Mouse (Mus musculus): Measurements from ENCODE around the gene H60b. TPM values are rescaled to one million over a fixed set of nuclear protein-coding genes. Genes with fewer than 3 reads are reported as not detected.
A peak's percentile ranks its signal among the peaks of the same experiment; 100 is the strongest.
"Not testable (repeated sequence)": the region's sequence is repeated elsewhere in the genome, so short reads cannot be mapped to it uniquely, and the experiment has no call there.

H60b gene
- total RNA-seq (2014; fragmentation: Nextera tagmentation) = 5.9 and 6.8 TPM in 2 replicates
- total RNA-seq (2017) = 1.3 and 1.5 TPM in 2 replicates
- not detected in 2 replicates for polyA plus RNA-seq (2012)

DNA sequence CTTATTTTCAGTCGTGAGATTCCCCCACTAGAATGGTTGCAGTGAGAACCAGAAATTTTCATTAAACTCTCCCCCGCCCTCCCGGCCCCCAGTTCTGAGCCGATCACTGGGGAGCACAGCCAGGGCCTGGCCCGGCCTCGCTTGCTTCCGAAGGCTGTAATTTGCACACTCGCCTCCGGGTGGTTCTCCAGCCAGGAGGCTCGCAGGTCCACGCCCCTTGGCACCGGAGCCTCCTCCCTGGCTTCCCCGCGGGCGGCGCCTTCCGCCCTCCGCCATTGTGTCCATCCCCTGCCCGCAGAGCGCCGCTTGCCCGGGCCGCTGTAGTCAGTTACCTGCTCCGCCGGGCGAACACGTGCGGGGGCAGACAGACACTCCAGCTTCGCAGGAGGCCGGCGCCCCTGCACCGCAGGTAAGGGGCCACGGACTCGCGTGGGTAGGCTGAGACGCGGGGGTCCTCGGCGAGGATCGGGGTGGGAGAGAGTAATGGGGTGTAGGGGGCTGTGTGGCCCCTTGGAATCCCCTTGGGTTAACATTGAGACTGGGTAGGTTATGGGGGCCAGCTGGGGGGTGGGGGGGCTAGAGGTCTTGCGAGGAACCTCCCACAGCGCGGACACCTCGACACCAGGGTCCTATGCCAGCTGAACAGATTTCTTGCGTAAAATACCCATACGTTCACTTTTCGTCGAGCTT lies at the start of gene H60b, which contains the start of gene Raet1e:
Gene H60b (plus strand): TSS at position 277 of the 690 bp plus-strand sequence.
Gene Raet1e (plus strand): TSS at position 260 of the 690 bp plus-strand sequence.
- DNase-seq (ENCODE audit: low spot score); H3K4me3 ChIP-seq (ENCODE audit: low read depth, low read length); H3K4me1 ChIP-seq (ENCODE audit: insufficient read depth, low read depth, low read length); ATAC-seq (ENCODE audit: extremely low read depth, insufficient number of reproducible peaks, low FRiP score, poor library complexity, severe bottlenecking); H3K36me3 ChIP-seq (replicated peaks); H3K27me3 ChIP-seq (ENCODE audit: insufficient read depth, low read length); H3K9me3 ChIP-seq (replicated peaks): not testable (repeated sequence)

DNA sequence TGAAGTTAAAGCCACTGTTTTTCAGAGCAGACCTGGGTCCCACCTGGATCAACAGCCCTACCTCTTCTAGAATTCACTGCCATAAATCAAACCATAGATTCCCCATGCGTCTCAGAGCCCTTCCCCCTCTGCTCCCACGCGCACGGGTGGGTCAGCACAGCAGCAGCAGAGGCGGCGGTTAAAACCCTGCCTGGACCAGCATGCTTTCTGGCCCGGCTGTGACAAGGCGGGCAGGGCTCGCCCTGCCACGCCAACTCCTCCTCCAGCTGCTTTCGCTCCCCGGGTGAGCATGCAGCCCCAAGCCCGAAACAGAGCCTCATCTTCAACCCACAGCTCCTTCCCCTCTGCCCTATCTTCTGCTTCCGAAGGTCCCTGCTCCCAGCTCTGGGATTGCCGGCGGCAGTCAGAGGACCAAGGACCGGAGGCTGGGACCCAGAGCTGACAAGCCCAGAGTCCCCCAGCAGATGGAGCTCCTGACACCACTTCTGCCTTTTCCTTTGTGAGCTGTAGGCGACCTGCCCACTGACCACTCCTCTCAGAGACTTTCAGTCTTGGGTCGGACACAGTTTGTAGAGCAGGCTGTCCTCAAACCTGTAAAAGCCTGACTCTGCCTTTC lies 17.6 kb upstream of the H60b start:
- H3K9me3 ChIP-seq (replicated peaks) = no peaks in the 10 kb centered on the region
- TF ChIP-seq TAL1 (conservative IDR thresholded peaks at IDR 0.05; ENCODE audit: low read depth, low read length) (no peak), POLR2AphosphoS5 (IDR thresholded peaks at IDR 0.05; ENCODE audit: insufficient replicate concordance, low read depth, low read length) (no peak), GATA1 (IDR thresholded peaks at IDR 0.05; ENCODE audit: borderline replicate concordance, low read length) (no peak), GATA2 (IDR thresholded peaks at IDR 0.05; ENCODE audit: borderline replicate concordance, low read depth, low read length) (no peak), CTCF (IDR thresholded peaks at IDR 0.05; ENCODE audit: low read depth, low read length) (no peak)
- H3K4me1 ChIP-seq (ENCODE audit: insufficient read depth, low read depth, low read length) = no peaks in the 10 kb centered on the region
- H3K36me3 ChIP-seq (replicated peaks) = no peaks in the 10 kb centered on the region
- no peak overlapping the region; the same call in 1 of the 2 replicates for H3K4me3 ChIP-seq (ENCODE audit: low read depth, low read length)
- no peak for DNase-seq (ENCODE audit: low spot score)
- no peaks in the 10 kb centered on the region for H3K27me3 ChIP-seq (ENCODE audit: insufficient read depth, low read length)
- ATAC-seq (ENCODE audit: extremely low read depth, insufficient number of reproducible peaks, low FRiP score, poor library complexity, severe bottlenecking) = no peak

GRCm38 (mm10) chr10:22142194-22142593 lies 16.2 kb upstream of the H60b start:
- not testable (repeated sequence) for H3K27me3 ChIP-seq (ENCODE audit: insufficient read depth, low read length); H3K9me3 ChIP-seq (replicated peaks); H3K36me3 ChIP-seq (replicated peaks); H3K4me1 ChIP-seq (ENCODE audit: insufficient read depth, low read depth, low read length); H3K4me3 ChIP-seq (ENCODE audit: low read depth, low read length); ATAC-seq (ENCODE audit: extremely low read depth, insufficient number of reproducible peaks, low FRiP score, poor library complexity, severe bottlenecking)
- DNase-seq (ENCODE audit: low spot score) = peak; percentile 21

- no peaks in the 10 kb centered on the region for H3K36me3 ChIP-seq (replicated peaks)
- H3K4me1 ChIP-seq (ENCODE audit: insufficient read depth, low read depth, low read length) = no peaks in the 10 kb centered on the region
- no peaks in the 10 kb centered on the region for H3K27me3 ChIP-seq (ENCODE audit: insufficient read depth, low read length)
- TF ChIP-seq GATA1 (IDR thresholded peaks at IDR 0.05; ENCODE audit: borderline replicate concordance, low read length) = no peak
- TF ChIP-seq CTCF (IDR thresholded peaks at IDR 0.05; ENCODE audit: low read depth, low read length) = no peak
- no peak for TF ChIP-seq POLR2AphosphoS5 (IDR thresholded peaks at IDR 0.05; ENCODE audit: insufficient replicate concordance, low read depth, low read length)
- no peak for TF ChIP-seq GATA2 (IDR thresholded peaks at IDR 0.05; ENCODE audit: borderline replicate concordance, low read depth, low read length)
- TF ChIP-seq TAL1 (conservative IDR thresholded peaks at IDR 0.05; ENCODE audit: low read depth, low read length) = no peak
- ATAC-seq (ENCODE audit: extremely low read depth, insufficient number of reproducible peaks, low FRiP score, poor library complexity, severe bottlenecking) (no peak), DNase-seq (ENCODE audit: low spot score) (no peak)
- H3K9me3 ChIP-seq (replicated peaks) = no peaks in the 10 kb centered on the region
- no peak overlapping the region for H3K4me3 ChIP-seq (ENCODE audit: low read depth, low read length)
Measured at GRCm38 (mm10) chr10:22142926-22143325, 15.5 kb upstream of the H60b start.

DNA sequence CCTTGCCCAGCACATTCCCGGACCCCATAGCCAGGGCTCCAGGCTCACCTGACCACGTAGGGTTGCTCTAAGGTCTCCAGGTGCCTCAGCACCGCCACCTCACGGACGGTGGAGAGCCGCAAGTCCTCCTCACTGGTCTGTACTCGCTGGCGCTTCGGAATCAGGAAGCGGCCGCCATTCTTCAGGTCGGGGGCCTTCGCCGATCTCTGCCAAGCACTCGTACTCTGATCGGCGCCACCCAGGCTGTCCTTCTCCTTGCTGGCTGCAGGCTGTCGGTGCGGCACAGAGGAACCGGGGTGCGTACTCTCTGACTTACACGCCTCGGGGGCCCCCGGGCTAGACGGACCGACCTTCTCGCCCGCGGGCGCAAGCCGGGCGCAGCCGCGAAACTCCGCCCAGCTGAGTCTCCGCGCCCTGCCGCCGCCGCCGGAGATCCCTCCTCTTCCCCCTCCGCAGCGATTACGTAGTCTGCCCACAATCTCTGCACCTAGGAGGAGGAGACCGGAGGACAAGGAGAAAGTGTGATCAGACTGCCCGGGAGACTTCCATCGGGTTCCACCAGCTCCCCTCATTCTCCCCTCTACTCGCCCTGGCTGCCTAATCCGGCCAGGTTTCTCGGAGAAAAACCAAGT lies 9.8 kb upstream of the H60b start:
- Histone ChIP-seq H3K4me1 (ENCODE audit: insufficient read depth, low read depth, low read length) (no peaks in the 10 kb centered on the region), H3K36me3 (replicated peaks) (no peaks in the 10 kb centered on the region), H3K9me3 (replicated peaks) (peaks cover 4% of the 10 kb centered on the region; the same call in 1 of the 2 replicates), H3K27me3 (ENCODE audit: insufficient read depth, low read length) (no peaks in the 10 kb centered on the region), H3K4me3 (ENCODE audit: low read depth, low read length) (peak overlapping the region; percentile 67; the same call in 1 of the 2 replicates)
- ATAC-seq (ENCODE audit: extremely low read depth, insufficient number of reproducible peaks, low FRiP score, poor library complexity, severe bottlenecking) (no peak), DNase-seq (ENCODE audit: low spot score) (no peak)
- no peak for TF ChIP-seq CTCF (IDR thresholded peaks at IDR 0.05; ENCODE audit: low read depth, low read length)
- no peak for TF ChIP-seq TAL1 (conservative IDR thresholded peaks at IDR 0.05; ENCODE audit: low read depth, low read length)
- no peak for TF ChIP-seq GATA1 (IDR thresholded peaks at IDR 0.05; ENCODE audit: borderline replicate concordance, low read length)
- TF ChIP-seq GATA2 (IDR thresholded peaks at IDR 0.05; ENCODE audit: borderline replicate concordance, low read depth, low read length) = no peak

- Histone ChIP-seq H3K36me3 (replicated peaks) (no peaks in the 10 kb centered on the region), H3K4me1 (ENCODE audit: insufficient read depth, low read depth, low read length) (no peaks in the 10 kb centered on the region), H3K9me3 (replicated peaks) (peaks cover 4% of the 10 kb centered on the region; the same call in 1 of the 2 replicates), H3K4me3 (ENCODE audit: low read depth, low read length) (peak within 1 kb of the TSS; percentile 67), H3K27me3 (ENCODE audit: insufficient read depth, low read length) (no peaks in the 10 kb centered on the region)
- DNase-seq (ENCODE audit: low spot score) = peak; percentile 23
- ATAC-seq (ENCODE audit: extremely low read depth, insufficient number of reproducible peaks, low FRiP score, poor library complexity, severe bottlenecking) = peak; percentile 34; the same call in 1 of the 2 replicates
- TF ChIP-seq GATA2 (IDR thresholded peaks at IDR 0.05; ENCODE audit: borderline replicate concordance, low read depth, low read length) (no peak), GATA1 (IDR thresholded peaks at IDR 0.05; ENCODE audit: borderline replicate concordance, low read length) (no peak), POLR2AphosphoS5 (IDR thresholded peaks at IDR 0.05; ENCODE audit: insufficient replicate concordance, low read depth, low read length) (no peak)
Measured at GRCm38 (mm10) chr10:22149073-22149690, 9.2 kb upstream of the H60b start, which contains the start of gene E030030I06Rik. E030030I06Rik (minus strand) TSS chr10:22149270.
